Mouse (Mus musculus): ENCODE results near the gene Xpo4.

The Xpo4 gene

DNA sequence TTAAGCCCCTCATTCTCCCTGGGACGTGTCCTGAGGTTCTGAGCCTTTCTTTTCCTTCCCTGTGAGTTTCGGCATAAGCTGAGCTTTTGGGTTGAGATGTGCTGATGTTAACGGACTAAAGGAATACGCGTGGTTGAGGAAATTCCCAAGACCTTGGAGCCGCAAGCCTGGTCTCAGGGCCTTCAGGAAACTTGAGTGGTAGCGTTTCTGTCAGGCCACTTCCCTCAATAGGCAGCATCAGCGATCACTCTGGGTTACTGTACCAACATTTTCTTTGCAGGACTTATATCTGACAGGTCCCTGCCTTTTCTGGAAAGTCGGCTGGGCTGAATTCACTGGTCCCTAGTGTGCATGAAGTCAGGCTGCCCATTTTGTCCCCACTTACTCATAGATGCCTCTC, 128.4 kb downstream of the Xpo4 start:
- no peak for DNase-seq (ENCODE audit: low spot score)

DNA sequence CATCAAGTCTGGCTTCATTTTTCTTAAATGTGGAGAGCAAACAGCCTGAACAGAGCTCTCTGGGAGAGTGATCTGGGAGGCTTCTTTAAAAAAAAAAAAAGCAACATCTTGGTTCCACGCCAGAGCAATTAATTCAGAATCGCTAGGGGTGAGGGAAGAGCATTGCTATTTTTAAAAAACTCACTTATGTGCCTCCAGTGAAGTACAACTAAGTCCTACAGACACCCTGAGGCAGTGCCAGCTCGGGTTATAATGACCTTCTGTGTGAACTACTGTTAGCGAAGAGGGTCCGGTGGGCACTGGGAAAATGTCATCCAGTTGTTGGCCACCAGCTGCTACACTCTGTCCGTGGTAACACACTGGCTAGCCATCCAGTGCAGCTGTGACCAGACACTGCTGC, 129.6 kb downstream of the Xpo4 start:
- DNase-seq (ENCODE audit: low spot score) = no peak

DNA sequence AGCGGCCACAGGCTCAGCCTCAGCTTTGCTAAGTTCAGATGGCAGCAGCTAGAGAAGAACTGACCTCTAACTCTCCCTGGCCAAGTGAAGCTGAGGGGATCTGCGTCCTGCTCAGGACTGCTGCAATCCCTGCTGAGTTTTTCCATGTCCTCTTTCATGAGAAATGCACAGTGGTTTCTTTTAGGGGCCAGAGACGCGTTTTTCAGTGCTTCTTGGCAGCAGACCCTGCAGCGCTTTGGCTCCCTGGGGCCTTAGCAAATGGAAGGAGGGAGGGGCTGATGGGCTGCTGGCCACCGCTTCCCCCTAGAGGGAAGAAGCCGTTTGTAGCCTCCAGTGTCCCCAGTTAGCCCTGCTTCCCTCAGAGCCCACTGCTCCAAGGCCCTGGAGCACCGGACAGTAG, 130.3 kb downstream of the Xpo4 start:
- no peak for DNase-seq (ENCODE audit: low spot score)

DNA sequence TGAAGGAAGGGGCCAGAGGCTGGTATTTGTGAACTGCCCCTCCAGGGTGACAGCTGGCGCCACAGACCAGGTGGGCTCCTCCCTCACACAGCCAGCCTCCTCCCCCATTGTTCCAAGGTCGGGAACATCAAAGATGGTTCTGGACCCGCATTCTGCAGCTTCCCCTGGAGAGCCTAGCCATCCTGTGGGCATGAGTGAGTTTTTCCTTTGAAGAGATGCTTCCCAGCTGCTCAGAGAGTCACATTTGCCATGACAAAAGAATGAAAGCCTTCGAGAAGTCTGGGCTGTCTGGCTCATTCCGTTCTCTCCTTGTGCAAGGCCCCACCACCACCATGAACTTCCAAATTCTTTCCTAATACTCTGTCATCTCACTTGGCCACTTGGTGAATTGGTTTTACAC, 130.9 kb downstream of the Xpo4 start:
- no peak for DNase-seq (ENCODE audit: low spot score)

DNA sequence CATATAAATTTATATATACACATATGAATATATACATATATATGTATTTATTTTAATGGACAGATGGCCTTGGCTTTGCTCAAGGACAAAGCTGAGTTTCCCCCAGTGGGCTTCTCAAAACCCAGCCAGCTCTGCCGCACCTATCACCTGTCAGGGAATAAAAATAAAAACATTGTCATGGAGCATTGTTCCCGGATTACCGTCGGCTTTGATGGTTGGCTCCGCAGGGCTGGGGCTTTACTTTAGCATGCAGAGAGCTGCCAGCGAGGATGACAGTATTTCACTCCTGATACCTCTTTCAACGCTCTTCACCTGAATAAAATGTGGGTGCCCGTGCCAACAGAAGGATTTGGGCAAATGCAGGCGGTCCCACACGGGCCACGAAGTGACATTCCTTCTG, 131.4 kb downstream of the Xpo4 start:
- DNase-seq (ENCODE audit: low spot score) = no peak

DNA sequence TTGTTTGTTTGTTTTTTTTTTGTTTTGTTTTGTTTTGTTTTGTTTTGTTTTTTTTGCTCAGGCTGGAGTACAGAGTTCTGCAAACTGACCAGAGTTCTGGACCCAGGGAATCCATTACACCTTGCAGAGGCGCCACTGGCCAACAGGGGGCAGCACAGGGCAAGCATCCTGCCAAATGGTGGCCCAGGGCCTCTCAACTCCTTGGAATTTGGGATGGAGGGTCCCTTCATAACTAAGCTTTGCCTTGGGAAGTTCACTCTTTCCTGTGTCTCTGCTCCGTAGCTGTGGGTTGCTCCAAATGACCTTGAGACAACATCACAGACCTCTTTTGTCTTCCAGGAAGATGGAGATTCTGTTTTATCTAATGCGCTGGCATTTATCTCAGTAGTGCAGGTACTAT, 132.0 kb downstream of the Xpo4 start:
- DNase-seq (ENCODE audit: low spot score) = peak; percentile 61

DNA sequence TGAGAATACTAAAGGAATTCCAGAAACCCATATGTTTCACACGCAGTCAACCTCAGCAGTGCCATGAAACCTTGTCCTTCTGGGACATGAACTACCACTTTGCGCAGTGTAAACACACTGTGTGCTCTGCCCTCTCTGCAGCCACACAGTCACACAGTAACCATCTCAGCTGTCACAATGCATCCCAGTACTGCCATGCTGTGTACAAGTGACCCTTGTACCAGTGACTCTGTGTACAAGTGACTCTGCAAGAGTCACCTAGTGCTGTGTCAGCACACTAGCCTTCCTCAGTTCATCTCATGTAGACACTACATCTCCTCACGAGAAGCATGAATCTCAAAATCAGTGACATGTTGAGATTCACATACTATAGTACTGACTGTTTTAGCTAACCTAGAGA, 132.7 kb downstream of the Xpo4 start:
- DNase-seq (ENCODE audit: low spot score) = no peak

DNA sequence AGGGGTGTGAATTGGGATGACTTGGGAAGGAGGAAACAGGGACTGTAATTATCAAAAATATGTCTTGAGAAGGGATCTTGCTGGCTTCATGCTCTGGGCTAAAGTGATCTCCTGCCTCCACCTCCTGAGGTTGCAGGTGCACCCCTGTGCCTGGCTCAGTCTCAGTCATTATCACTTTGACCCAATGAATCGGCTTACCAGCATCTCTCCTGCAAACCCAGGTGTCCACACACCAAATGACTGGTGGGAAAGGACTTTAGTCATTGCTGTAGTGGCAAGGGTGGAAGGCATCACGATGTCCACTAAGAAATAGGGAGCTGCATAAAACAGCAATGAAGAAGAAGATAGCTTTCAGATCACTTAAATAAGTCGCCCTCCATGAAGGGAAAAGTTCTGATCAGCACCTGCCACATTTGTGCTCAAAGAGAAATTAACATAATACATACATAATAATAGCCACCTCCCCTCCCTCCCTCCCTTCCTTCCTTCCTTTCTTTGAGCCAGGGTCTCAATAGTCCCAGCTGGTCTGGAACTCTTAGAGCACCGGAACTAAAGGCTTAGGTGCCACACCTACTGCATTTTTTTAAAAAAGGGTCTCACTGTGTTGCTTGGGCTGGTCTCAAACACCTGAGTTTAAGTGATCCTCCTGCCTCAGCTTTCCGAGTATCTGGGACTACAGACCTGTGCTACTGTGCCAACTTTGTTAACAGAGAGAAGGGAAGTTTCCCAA, 135.3 kb downstream of the Xpo4 start:
- no peak for DNase-seq (ENCODE audit: low spot score)

DNA sequence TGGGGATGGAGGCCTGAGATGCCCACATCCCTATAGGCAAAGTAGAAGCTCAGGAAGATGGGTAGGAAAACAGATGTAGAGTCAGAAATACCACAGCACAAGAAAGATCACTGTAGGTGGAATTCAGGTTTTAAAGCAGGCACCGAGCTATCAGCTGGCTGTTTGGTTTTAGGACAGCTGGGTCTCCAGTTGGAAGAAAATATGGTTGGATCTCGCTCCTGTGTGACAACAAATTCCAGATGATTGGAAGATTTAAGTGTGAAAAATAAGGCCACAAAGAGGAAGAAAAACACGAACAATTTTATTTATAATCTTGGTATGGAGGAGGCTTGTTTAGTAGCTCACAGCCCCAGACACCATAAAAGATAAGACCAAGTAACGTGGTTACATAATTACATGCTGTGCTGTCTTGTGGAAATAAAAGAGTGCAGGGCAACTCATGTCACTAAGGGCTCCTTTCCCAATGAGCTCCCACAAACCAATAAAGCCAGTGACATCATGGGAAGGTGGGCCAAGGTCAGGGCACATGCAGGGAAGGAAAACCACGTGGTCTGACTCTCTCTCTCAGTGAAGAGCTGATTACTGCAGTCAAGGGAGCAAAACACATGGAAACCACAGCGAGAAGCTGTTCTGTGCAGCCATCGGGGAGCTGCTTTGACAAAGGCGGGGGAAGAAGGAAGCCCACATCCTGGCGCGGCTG, 136.0 kb downstream of the Xpo4 start:
- peak; percentile 57 for DNase-seq (ENCODE audit: low spot score)

DNA sequence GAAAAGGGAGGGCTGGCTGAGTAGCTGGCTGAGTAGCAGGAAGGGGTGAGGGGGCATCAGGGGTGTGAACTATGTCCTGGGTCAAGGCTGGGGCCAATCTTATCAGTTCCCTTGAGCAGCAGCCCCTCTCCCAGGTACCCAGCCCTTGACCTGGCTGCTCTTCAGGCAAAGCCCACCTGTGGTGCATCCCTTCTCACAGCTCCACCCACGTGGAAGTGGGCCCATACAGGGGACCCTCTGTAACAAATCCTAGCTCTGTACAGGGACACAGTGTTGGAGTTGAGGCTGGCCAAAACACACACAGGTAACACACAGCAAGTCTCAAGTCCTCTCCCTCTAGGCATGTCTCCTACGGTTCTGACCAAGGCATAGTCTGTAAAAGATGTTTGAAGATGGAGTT, 137.6 kb downstream of the Xpo4 start:
- DNase-seq (ENCODE audit: low spot score) = no peak
